Mouse (Mus musculus) liver, postnatal 0 days (tissue): ENCODE measurements at regions not wholly inside any gene's neighbourhood (a gene's known extent, or its start where the extent isn't known, plus 50 kb on each side); places are given as distances from the start of the nearest gene placed in this dataset.

Experiments
- CTCF ChIP-seq: sonication (generic); IDR thresholded peaks from 2 replicates; pipeline ENCODE4 v1.5.1; 2016; ENCODE audit warnings: antibody characterized with exemption, low read depth
- EP300 ChIP-seq: IDR thresholded peaks from 2 replicates; pipeline ENCODE4 v1.6.1; 2016; ENCODE audit warnings: antibody characterized with exemption, low read depth, mild to moderate bottlenecking

DNA sequence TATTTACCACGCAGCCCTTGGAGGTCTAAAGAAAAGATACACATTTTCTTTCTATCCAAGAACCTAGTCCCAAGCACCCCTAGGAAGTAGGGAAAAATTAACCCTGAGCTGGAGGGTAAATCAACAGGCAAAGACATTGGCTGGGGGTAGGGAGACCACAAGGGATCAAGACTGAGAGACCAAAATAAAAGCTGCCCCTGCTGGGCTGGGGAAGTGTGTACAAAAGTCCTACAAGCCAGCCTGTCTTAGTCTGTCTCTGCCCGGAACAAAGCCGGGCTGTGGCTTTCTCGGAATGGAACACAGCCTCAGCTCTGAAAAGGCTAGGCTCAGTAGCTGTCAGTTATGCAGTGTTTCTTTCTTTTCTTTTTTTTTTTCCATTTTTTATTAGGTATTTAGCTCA, 81.4 kb upstream of the Sox4 start:
- TF ChIP-seq CTCF (no peak), EP300 (no peak)
